Comparison of ENCODE assay signal across 20 mouse cellular contexts in genomic region chr5:20583639-20584038, GRCm38 (mm10).
DNase-seq lines count a peak whose midpoint lies in the region; ATAC-seq and TF ChIP-seq lines count a peak whose summit lies in the region.
"Had no signal": no experiment of that assay in that cellular context is flagged by ENCODE, and none has a peak within 500 bp of the region (broad histone marks: within the 10 kb centered on the region; RNA-seq: fewer than 3 reads in every experiment).

No protein-coding gene starts in this region.

- ATAC-seq in heart, embryonic 14.5 days (ENCODE audit: insufficient number of reproducible peaks, insufficient read depth, low FRiP score, low read depth): no peak
- ATAC-seq in hindbrain, embryonic 13.5 days (ENCODE audit: low FRiP score): no peak
- ATAC-seq in hindbrain, postnatal 0 days: no peak
- ATAC-seq: intestine, postnatal 0 days had no signal

- H3K4me2 ChIP-seq in heart, embryonic 14.5 days (ENCODE audit: low read length): peak overlapping the region; percentile 39
- H3K4me2 ChIP-seq in hindbrain, embryonic 13.5 days: peak overlapping the region; percentile 34; the same call in 1 of the 2 replicates
- H3K4me2 ChIP-seq in hindbrain, postnatal 0 days (ENCODE audit: low read depth, low read length): 0 out of 2 replicates have a peak overlapping the region, but pooled peaks have one; percentile 16
- H3K4me2 ChIP-seq: limb, embryonic 13.5 days; liver, embryonic 13.5 days; lung, embryonic 14.5 days had no signal

- no peaks in the 10 kb centered on the region for H3K9me3 ChIP-seq in heart, embryonic 14.5 days (ENCODE audit: control insufficient read depth, low read length)
- H3K9me3 ChIP-seq in hindbrain, embryonic 13.5 days: no peaks in the 10 kb centered on the region
- no peaks in the 10 kb centered on the region for H3K9me3 ChIP-seq in hindbrain, postnatal 0 days (ENCODE audit: low read length)
- H3K9me3 ChIP-seq: hindbrain, embryonic 15.5 days; limb, embryonic 13.5 days; liver, embryonic 13.5 days had no signal

- WGBS in heart, embryonic 14.5 days: 53% methylated on average over 3 of the region's 3 CpGs
- 45% methylated on average over 3 of the region's 3 CpGs for WGBS in hindbrain, embryonic 13.5 days
- WGBS in hindbrain, postnatal 0 days: 63% methylated on average over 3 of the region's 3 CpGs

- H3K27me3 ChIP-seq in heart, embryonic 14.5 days (ENCODE audit: control insufficient read depth, insufficient read depth, low read length): no peaks in the 10 kb centered on the region
- H3K27me3 ChIP-seq in hindbrain, embryonic 13.5 days: no peaks in the 10 kb centered on the region
- no peaks in the 10 kb centered on the region for H3K27me3 ChIP-seq in hindbrain, postnatal 0 days (ENCODE audit: insufficient read depth, low read length)
- H3K27me3 ChIP-seq: hindbrain, embryonic 15.5 days; limb, embryonic 13.5 days had no signal

- no peak overlapping the region for H3K27ac ChIP-seq in heart, embryonic 14.5 days (replicated peaks in 1 of 2; ENCODE audit: control insufficient read depth in 1 of 2, insufficient read depth in 1 of 2, low read depth in 2 of 2, low read length in 2 of 2)
- H3K27ac ChIP-seq in left cerebral cortex, adult 2 months: peak overlapping the region; percentile 56; the same call in 1 of the 2 replicates
- peak overlapping the region; percentile 76 for H3K27ac ChIP-seq in hindbrain, embryonic 13.5 days
- H3K27ac ChIP-seq in hindbrain, postnatal 0 days: no peak overlapping the region
- H3K27ac ChIP-seq: kidney, postnatal 0 days; limb, embryonic 13.5 days; liver, embryonic 13.5 days had no signal

- no peaks in the 10 kb centered on the region for H3K4me1 ChIP-seq in heart, embryonic 14.5 days (ENCODE audit: control insufficient read depth in 2 of 2, insufficient read depth in 2 of 2, low read length in 2 of 2)
- peaks cover 26% of the 10 kb centered on the region for H3K4me1 ChIP-seq in hindbrain, embryonic 13.5 days (replicated peaks)
- H3K4me1 ChIP-seq in hindbrain, postnatal 0 days (ENCODE audit: insufficient read depth, low read length): no peaks in the 10 kb centered on the region
- H3K4me1 ChIP-seq: limb, embryonic 13.5 days; liver, embryonic 13.5 days had no signal

- intact Hi-C loops in left cerebral cortex, adult 2 months (cut with DNase I): no loop called here

- no peak for TF ChIP-seq CTCF in left cerebral cortex, adult 2 months (IDR thresholded peaks at IDR 0.05)
- no peak for TF ChIP-seq CTCF in hindbrain, postnatal 0 days (IDR thresholded peaks at IDR 0.05; ENCODE audit: low read depth)

- no peaks in the 10 kb centered on the region for H3K36me3 ChIP-seq in heart, embryonic 14.5 days (ENCODE audit: control insufficient read depth, insufficient read depth, low read length)
- peaks cover 5% of the 10 kb centered on the region; the same call in 1 of the 2 replicates for H3K36me3 ChIP-seq in hindbrain, embryonic 13.5 days
- no peaks in the 10 kb centered on the region for H3K36me3 ChIP-seq in hindbrain, postnatal 0 days (ENCODE audit: insufficient read depth, low read length)
- H3K36me3 ChIP-seq: hindbrain, embryonic 15.5 days; limb, embryonic 13.5 days; liver, embryonic 13.5 days had no signal

- H3K4me3 ChIP-seq in heart, embryonic 14.5 days (ENCODE audit: control insufficient read depth in 1 of 2, insufficient read depth in 1 of 2, low read depth in 1 of 2, low read length in 2 of 2): no peak overlapping the region
- no peak overlapping the region for H3K4me3 ChIP-seq in left cerebral cortex, adult 2 months
- H3K4me3 ChIP-seq in hindbrain, embryonic 13.5 days: no peak overlapping the region
- no peak overlapping the region for H3K4me3 ChIP-seq in hindbrain, postnatal 0 days (ENCODE audit: low read length)
- H3K4me3 ChIP-seq: hindbrain, embryonic 15.5 days; limb, embryonic 13.5 days; liver, embryonic 13.5 days; myocyte had no signal

- no peak for DNase-seq in heart, adult 9 months (ENCODE audit: low spot score in 2 of 2)
- DNase-seq in left cerebral cortex, adult 2 months (ENCODE audit: extremely low spot score in 1 of 2, low spot score in 2 of 2): no peak
- DNase-seq in left cerebral cortex, adult 11 months (ENCODE audit: low spot score): no peak
- no peak for DNase-seq in hindbrain, postnatal 0 days (ENCODE audit: low spot score)
- no peak for DNase-seq in spleen, postnatal 10 days (ENCODE audit: low spot score in 2 of 2)
- DNase-seq: adrenal gland, postnatal 36 days; cerebellum, adult 8-10 months; gastrocnemius, postnatal 25 days; liver, embryonic 13.5 days; lung, embryonic 14.5 days; lung, postnatal 36 days; right cerebral cortex, postnatal 4 days; thymus, postnatal 14 days had no signal

- no peak overlapping the region for H3K9ac ChIP-seq in heart, embryonic 14.5 days (ENCODE audit: low read length)
- H3K9ac ChIP-seq in hindbrain, embryonic 13.5 days: no peak overlapping the region
- no peak overlapping the region for H3K9ac ChIP-seq in hindbrain, postnatal 0 days (replicated peaks; ENCODE audit: low read length)
- H3K9ac ChIP-seq: hindbrain, embryonic 15.5 days; limb, embryonic 13.5 days; liver, embryonic 13.5 days; lung, embryonic 14.5 days had no signal

Comparison
In these comparisons a context has a peak if more than half of its experiments do, and no peak if none do; other contexts are left out.
1. H3K27ac ChIP-seq: peak in left cerebral cortex, adult 2 months (single experiment) and hindbrain, embryonic 13.5 days (single experiment); none in heart, embryonic 14.5 days (0 of 2) and hindbrain, postnatal 0 days (single experiment).
2. Peak in every context shown above with its lines, with median percentiles within 50 percentile points of each other: H3K4me2 ChIP-seq.